Mouse (Mus musculus) brain, adult 2 months (tissue): ENCODE results near the gene Bri3bp.
"Not testable (repeated sequence)": the region's sequence is repeated elsewhere in the genome, so short reads cannot be mapped to it uniquely, and the experiment has no call there.

Experiments used
- DNase-seq: peaks from one replicate; pipeline ENCODE4 v3.0.0; 2011; ENCODE audit warnings: low read depth, low spot score

Bri3bp gene

DNA sequence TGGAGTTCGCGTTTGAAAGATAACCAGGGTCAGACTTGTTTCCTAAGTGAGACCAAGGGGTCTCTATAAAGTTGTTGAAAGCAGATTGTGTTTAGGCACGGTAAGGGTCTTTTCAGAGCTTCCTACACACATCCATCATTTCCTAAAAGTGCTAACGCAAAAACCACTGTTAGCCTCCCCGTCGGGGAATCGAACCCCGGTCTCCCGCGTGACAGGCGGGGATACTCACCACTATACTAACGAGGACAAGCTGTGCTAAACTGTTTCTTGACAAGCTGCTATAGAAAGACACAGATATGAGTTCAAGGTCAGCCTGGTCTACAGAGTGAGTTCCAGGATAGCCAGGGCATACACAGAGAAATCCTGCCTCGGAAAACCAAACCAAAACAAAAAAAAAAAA, 32.5 kb upstream of the Bri3bp start:
- DNase-seq: peak; percentile 82

DNA sequence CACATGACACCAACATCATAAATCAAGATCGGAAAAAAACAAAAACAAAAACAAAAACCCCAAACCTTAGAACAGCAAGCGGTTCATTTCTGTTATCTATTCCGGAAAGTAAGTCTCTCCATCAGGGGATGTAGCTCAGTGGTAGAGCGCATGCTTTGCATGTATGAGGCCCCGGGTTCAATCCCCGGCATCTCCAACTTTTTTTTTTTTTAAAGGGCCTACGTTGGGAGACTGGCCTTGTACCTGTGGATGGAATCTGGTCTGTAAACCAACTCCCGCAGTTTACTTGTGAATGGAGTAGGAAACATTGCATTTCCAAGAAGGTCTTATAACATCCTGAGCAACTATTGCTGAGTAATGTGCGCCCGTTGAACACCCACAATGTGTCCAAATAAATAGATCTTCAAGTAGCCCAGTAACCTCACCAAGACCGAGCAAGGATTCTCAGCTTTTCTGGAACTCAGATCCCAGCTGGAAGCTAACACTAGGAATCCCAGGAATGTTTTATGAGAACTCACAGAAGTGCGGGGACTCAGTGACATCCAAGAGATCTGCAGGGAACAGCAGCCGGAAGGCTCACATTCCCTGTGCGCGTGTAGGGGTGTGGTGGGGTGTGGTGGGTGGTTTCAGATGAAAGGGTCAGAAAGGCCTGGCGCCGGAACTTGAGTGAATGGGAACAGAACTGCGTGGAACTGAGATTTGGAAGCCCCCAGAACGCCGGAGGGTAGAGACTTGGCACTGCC, 31.8 kb upstream of the Bri3bp start:
- DNase-seq: peak; percentile 59

DNA sequence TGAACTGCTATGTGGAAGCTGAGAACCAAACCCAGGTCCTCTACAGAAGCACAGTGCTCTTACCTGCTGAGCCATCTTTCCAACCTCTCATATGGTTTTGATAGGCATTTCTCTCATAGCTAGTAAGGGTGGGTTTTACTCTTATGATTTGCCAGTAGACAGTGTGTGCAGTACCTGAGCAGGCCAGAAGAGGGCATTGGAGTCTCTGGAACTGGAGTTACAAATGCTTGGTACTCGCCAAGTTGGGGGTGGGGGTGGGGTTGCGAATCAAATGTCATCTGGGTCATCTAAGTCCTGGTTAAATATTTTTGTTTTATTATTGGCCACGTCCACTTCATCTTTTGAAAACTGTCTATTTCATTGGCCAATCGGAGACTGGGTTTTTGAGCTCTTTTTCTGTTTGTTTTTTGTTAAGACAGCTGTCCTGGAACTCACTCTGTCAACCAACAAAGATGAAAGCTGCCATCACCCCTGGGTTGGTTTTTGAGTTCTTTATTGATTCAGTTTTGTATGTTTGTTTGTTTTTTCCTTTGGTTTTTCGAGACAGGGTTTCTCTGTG, 29.3 kb upstream of the Bri3bp start:
- peak; percentile 80 for DNase-seq

DNA sequence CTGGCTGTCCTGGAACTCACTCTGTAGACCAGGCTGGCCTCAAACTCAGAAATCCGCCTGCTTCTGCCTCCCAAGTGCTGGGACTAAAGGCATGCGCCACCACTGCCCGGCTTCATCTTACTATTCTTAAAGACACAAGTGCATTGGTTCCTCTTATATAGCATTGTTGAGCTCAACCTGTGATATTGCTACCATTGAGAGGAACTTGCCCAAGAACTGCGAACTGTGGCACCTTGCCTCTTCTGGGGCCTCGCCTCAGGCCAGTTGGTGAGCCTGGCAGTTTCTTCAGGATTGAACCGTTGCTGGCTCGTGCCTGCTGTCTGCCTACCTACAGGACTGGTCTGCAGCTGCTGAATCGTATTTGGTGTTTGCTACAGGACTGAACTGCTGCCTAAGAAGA, 28.8 kb upstream of the Bri3bp start:
- DNase-seq: not testable (repeated sequence)

DNA sequence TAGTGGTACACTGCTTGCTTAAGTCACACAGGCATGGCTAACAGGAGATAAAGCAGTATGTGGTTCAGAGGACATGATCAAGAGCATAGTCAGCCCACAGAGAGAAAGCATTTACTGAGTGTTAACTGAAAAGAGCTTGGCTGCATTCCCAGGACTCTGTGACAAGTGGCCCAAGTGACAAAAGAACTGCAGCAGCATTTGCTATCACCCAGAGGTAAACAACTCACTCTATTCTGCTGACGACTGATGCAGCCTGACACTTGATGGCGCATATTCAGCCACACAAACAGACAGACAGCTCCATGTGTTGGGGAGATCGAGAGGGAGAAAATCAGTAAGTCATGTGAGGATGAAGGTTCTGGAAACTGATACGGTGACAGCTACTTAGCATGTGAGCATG, 27.6 kb upstream of the Bri3bp start:
- DNase-seq: peak; percentile 64

DNA sequence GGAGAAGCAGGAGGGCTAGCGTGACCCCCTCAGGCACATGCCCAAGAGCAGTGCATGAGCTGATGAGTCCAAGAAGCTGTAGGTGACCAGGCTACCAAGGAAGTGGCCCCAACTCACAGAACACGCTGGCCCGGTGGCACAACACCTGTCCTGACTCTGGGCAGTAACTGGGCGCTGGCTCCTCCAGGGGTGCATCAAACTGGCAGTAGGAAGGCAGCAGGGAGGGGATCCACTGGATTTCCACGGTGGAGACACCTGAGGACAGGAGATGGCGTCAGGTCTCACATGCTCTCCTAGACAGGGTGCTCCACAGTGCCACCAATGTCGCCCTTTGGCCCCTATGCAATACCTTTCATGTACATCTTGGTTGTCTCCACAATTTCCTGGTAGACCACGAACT, 25.2 kb upstream of the Bri3bp start:
- no peak for DNase-seq

DNA sequence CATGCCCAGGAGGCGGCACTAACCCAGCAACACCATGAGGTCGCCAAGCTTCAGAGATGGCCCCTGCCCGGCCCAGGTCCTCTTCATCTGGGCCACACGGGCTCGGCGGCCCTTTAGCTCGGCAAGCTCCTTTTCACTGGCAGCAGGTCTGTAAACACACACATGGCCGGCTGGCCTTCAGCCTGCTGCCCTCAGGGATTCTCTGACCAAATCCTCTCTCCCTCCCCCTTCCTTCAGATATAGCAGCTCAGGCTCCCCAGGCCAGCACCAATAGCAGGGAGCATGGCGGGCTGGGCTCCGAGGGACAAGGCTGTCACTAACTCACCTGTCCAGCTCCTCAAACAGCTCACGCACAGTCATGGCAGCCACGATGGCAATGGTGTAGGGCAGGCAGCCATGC, 22.7 kb upstream of the Bri3bp start:
- peak; percentile 75 for DNase-seq

DNA sequence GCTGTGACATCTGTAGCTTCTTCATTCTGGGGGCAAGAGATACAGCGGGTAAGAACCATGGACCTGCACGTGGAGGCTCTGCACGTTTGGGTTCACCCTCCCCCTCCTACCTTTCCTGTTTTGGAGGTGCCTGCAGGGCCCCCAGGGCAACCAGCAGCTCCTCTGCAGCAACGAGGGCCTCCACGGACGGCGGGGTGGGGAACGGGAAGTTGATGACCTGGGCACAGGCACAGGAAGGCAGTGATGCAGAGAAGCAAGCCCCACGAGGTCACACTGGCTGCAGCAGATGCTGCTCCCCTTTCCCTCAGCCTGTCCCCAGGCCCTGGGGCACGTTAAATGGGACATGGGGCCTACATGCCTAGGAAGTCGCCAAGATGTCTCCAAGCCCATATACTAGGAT, 22.2 kb upstream of the Bri3bp start:
- no peak for DNase-seq

DNA sequence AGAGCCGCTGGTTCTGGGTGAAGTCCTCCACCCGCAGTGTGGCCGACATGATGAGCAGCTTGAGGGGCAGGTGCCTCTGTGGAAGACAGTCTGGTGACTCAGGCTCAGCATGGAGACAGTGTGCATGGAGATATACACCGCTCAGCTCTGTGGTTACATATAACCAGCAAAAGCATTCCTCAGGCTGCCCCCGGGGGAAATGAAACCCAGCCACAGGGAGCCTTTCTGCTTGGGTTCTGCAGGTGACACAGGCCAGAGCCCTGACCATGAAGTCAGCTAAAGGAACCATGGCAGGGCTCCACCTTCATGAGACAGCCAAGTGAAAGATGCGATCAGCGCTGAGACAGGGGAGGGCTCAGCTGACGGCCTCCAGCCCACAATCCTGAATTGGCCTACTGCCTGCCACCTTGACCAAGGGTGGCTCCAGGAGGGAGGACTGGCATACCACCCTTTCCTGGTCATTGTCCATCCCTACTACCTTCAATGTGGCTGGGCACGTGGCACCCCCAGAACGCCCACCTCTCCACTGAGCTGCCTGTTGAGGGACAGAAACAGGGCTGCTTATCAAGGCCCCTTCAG, 15.6 kb upstream of the Bri3bp start:
- DNase-seq: no peak

DNA sequence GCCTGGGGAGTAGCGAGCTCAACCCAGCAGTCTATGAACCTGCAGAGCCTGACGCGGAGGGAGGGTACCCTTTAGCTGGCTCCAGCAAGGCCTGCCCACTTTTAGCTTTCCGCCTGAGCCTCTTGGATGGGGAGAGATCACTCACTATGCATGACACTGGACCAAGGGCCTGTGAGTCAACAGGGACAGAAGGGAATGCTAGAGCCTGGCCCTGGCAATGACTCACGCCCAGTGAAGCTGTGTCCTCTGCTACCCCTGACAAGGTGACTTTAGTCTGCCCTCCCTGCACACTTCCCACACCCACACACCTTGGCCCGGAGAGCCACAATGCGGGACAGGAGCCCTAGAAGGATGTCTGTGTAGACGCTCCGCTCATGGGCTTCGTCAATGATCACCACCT, 15.0 kb upstream of the Bri3bp start:
- DNase-seq: no peak

DNA sequence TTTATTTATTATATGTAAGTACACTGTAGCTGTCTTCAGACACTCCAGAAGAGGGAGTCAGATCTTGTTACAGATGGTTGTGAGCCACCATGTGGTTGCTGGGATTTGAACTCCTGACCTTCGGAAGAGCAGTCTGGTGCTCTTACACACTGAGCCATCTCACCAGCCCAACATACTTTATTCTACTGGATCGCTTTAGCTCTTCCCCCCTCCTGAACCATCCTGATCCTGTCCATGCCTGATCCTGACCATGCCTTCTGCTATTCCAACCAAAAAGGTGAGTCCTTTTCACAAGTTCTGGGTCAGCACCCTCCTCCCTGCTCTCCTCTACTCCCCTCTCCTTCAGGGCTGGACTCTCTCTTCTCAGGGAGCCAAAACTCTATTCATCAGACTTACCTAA, 9.0 kb upstream of the Bri3bp start:
- DNase-seq: not testable (repeated sequence)

DNA sequence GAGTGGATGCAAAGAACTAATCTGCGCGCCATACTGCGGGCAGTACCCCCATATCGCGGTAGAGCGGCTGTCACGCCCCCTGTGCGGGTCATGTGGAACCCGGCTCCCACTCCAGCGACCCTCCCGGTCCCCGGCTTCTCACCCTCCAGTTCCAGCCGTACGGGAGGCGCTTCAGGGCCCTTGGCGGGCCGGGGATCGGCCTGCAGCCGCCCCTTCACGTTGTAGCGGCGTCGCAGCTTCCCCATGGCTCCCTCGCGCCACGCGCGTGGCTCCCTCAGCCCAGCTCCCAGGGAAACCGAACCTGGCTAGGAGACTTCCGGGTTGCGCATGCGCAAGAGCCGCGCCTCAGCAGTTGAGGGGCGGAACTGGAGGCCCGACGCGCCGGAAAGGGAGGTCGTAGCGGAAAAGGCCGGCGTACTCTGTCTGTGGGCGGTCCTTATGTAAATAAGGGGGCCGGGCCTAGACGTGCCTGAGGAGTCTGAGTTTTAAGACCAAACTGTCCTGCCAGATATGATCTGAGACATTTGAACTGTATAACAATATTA, 7.5 kb upstream of the Bri3bp start, which contains the start of gene Dhx37:
Gene Dhx37, minus strand, starts transcription at position 329 of the 545 bp plus-strand sequence.
- peak; percentile 98 for DNase-seq

DNA sequence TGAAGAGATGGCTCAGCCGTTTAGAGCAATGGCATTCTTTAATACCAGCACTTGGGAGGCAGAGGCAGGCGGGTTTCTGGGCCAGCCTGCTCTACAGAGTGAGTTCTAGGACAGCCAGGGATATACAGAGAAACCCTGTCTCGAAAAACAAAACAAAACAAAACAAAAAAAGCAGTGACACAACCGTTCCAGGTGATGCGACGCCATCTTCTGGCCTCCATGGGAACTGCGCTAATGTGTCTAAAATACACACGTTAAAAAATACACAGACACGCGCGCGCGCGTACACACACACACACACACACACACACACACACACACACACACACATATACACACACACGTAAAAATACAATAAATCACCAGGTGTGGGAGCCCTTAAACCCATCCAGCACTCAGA, 7.0 kb upstream of the Bri3bp start:
- not testable (repeated sequence) for DNase-seq

DNA sequence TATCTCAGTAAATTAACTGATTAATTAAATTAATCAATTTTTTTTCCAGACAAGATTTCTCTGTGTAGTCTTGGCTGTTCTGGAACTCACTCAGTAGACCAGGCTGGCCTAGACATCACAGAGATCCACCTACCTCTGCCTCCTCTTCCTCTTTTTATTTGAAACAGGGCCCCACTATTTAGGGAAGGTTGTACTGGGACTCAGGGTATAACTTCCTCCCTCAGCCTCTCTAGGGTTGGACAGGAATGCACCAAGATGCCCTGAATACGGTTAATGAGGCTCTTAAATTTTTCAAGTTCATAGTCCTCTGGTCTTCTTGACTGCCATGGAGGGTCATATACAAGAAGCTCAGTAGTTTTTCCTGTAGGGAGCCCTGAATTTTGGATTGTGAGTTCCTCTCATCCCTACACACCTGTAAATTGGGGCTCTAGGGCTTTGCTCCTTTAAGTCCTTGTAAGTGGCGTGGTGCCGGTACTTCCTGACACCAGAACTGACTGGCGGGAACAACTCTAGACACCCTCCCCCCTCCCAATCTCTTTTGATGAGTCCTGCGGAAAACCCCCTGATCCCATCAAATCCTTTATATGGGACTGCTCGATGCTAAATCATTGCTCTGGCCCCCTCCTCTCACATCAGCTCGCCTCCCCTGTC, 660 bp upstream of the Bri3bp start:
- no peak for DNase-seq

DNA sequence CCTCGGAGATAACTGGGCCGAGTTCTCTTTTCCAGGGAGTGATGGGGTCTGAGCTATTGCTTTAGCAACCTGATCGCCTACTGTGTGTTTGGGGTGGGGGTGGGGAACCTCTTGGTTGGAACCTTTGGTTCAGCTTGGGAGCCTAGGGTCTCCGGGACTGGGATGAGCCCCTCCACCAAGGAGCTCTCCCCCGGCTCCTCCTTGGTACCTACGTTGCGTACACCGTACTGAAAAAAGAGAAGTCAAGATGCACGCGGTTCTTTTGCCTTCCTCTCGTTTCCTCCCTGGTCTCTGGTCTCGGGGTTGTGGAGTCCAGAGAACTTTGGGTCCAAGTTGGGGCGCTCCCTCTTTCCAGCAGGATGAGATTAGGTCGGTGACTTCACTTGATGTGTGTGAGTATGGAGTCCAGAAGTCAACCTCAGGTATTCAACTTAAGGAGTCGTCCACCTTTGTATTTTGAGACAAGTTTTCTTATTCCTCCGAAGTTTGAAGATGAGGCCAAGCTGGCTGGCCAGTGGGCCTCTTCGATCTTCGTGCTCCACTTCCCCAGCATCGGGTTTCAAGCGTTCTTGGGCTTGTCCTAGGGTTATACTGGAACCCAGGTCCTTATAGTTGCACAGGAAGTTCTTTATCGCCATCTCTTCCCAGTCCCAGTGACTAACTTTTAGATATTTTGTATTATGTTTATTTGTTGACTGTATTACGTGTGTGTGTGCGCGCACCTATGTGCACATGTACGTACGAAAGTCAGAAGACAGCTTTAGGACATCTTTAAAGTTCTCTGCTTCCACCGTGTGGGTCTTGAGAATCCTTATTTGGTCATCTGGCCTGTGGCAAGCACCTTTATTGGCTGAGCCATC, 998 bp downstream of the Bri3bp start:
- DNase-seq: no peak

DNA sequence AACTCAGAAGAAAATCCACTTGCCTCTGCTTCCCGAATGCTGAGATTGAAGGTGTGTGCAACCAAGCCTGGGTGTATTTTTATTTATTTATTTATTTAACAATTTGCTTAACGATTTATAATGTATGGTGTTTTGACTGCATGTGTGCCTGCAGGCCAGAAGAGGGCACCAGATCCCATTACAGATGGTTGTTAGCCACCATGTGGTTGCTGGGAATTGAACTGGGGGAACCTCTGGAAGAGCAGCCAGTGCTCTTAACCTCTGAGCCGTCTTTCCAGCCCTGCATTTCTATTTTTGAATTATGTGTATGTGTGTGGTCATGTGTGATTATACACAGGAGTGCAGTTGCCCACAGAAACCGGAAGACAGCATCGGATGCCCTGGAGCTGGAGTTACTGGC, 2.0 kb downstream of the Bri3bp start:
- no peak for DNase-seq

DNA sequence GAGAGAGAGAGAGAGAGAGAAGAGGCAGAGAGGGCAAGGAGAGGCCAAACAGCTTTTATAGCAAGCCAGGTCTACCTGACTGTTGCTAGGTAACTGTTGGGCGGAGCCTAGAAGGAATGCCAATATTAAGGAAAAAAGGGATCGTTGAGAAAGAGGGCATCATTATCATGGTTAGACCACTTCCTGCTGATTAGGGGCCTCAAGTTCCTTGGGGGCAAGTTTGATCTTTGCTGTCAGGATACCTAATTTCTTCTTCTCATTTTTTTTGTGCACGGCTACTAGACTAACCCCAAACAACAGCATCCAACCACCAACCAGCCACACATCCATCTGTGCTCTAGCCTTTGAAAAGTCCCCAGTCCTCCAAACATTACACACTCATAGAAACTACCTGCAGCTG, 2.5 kb downstream of the Bri3bp start:
- DNase-seq: no peak

DNA sequence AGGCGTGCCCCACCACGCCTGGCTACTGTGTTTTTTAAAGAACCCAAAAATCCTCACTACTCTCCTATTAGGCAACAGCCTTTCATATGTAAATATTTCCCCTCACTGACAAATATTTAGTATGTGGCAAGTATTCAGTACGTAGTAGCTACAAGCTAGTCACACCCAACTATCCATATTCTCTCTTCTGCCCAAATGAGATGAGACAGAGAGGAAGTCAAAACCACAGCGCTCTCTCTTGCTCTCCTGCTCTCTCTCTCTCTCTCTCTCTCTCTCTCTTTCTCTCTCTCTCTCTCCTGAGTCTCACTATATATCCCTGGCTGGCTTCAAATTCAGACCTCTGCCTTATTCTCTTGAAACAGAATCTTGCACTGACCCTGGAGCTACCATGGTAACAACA, 3.2 kb downstream of the Bri3bp start:
- DNase-seq: no peak

DNA sequence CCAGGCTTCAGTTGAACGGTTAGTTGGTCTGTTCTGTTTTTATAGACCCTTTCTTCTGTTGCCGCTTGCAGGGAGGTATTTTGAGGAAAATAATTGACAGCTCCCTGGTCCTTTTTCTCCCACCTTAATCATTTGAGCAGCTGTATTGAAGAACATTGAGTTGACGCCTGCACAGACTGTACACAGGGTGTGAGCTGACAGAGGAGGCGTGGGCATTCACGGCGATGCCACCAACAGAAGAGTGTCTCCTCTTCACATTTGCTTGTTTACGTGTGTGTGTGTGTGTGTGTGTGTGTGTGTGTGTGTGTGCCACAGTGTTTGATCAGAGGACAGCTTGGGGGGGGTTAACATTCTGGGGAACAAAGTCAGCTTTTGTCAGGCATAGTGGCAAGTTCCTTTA, 5.0 kb downstream of the Bri3bp start:
- DNase-seq: peak; percentile 70

DNA sequence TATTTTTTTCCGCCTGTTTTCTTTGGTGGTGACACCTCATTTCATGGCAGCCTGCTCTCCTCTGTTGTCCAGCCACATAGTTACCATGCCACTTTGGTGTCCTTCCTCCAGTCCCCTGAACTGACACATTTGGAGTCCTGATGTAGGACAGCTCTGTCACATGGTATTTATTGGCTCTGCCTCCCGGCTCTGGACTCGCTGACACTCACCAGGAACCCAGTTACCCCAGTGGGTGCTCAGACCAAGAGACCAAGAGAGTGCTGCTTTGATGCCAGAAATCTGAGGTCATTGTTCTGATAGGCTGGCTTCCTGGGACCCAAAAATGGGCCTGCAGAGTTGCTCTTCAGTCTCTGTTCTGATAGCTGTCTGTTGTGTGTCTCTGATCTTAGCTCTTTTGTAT, 6.7 kb downstream of the Bri3bp start:
- no peak for DNase-seq

DNA sequence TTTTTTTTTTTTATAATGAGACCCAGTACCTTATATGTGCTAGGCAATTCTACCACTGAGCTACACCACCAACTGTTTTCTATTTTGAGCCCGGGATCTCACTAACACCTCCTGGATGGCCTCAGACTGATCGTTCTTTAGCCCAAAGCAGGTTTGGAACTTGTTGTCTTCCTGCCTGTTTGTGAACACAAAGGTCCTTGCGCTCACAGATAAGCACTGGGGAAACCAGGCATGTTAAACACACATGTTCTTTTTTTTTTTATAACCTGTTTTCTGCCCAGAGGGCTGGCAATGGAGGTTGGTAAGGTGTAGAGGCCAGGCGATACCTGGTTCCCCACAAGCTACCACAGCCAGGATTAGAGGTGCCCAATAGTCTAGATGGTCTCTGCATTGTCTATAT, 7.3 kb downstream of the Bri3bp start:
- no peak for DNase-seq

DNA sequence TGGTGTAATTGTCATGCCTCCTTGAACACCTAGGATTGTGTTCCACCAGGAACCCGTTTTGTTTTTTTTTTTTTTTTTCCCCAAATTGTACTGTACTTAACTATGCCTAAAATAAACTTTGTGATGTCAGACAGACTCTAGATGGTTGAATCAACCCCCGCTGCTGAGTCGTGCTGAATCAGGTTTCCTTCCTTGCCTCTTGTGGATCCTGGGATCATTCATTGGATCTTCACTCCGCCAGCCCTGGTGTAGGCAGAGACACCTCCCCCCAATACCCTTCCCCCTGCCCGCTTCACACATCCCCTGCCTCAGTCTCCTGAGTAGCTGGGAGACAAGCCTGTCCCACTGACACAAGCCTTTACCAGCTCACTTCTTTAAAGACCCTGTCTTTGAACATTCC, 7.9 kb downstream of the Bri3bp start:
- peak; percentile 87 for DNase-seq
